Mouse (Mus musculus): Measurements from ENCODE around the gene Gm32742. TPM values are rescaled to one million over a fixed set of nuclear protein-coding genes. Genes with fewer than 3 reads are reported as not detected.

Gene Gm32742
- 0.95 TPM for polyA plus RNA-seq (2014; fragmentation: Illumina TruSeq; extraction: RNeasy Lipid Tissue Mini Kit (QIAGEN cat#74804); ENCODE audit: low read depth, low replicate concordance)

GRCm38 (mm10) chr9:51165312-51166180 is at the start of gene Gm32742:
Gm32742 (minus strand) TSS chr9:51165517.

GRCm38 (mm10) chr9:51213023-51213728 is 47.9 kb upstream of the Gm32742 start, which contains the start of gene Pou2af1:
Pou2af1 (plus strand) TSS chr9:51213708.

GRCm38 (mm10) chr9:51101756-51102425 is 63.4 kb downstream of the Gm32742 start, which contains the start of gene 4833427G06Rik:
4833427G06Rik (minus strand) TSS chr9:51102078.

Other genes starting within 250 kb of the Gm32742 start
- gene Sik2, start 156.4 kb downstream of the Gm32742 start, polyA plus RNA-seq (2014; fragmentation: Illumina TruSeq; extraction: RNeasy Lipid Tissue Mini Kit (QIAGEN cat#74804); ENCODE audit: low read depth, low replicate concordance): 22.6 TPM
- not detected for gene Btg4, start 104.6 kb downstream of the Gm32742 start, polyA plus RNA-seq (2014; fragmentation: Illumina TruSeq; extraction: RNeasy Lipid Tissue Mini Kit (QIAGEN cat#74804); ENCODE audit: low read depth, low replicate concordance)
- 2.2 TPM for gene Layn, start 88.4 kb downstream of the Gm32742 start, polyA plus RNA-seq (2014; fragmentation: Illumina TruSeq; extraction: RNeasy Lipid Tissue Mini Kit (QIAGEN cat#74804); ENCODE audit: low read depth, low replicate concordance)
- gene 4833427G06Rik, start 63.4 kb downstream of the Gm32742 start, polyA plus RNA-seq (2014; fragmentation: Illumina TruSeq; extraction: RNeasy Lipid Tissue Mini Kit (QIAGEN cat#74804); ENCODE audit: low read depth, low replicate concordance): not detected
- 35.4 TPM for gene Pou2af1, start 48.2 kb upstream of the Gm32742 start, polyA plus RNA-seq (2014; fragmentation: Illumina TruSeq; extraction: RNeasy Lipid Tissue Mini Kit (QIAGEN cat#74804); ENCODE audit: low read depth, low replicate concordance)
- gene Colca2, start 113.1 kb upstream of the Gm32742 start, polyA plus RNA-seq (2014; fragmentation: Illumina TruSeq; extraction: RNeasy Lipid Tissue Mini Kit (QIAGEN cat#74804); ENCODE audit: low read depth, low replicate concordance): 2.3 TPM
- 0.69 TPM for gene 1810046K07Rik, start 163.4 kb upstream of the Gm32742 start, polyA plus RNA-seq (2014; fragmentation: Illumina TruSeq; extraction: RNeasy Lipid Tissue Mini Kit (QIAGEN cat#74804); ENCODE audit: low read depth, low replicate concordance)